Mouse (Mus musculus): Measurements from ENCODE around the gene Atp5j2. TPM values are rescaled to one million over a fixed set of nuclear protein-coding genes. Genes with fewer than 3 reads are reported as not detected.

Gene Atp5j2
- polyA plus RNA-seq, 1 experiment, result 643 TPM

DNA sequence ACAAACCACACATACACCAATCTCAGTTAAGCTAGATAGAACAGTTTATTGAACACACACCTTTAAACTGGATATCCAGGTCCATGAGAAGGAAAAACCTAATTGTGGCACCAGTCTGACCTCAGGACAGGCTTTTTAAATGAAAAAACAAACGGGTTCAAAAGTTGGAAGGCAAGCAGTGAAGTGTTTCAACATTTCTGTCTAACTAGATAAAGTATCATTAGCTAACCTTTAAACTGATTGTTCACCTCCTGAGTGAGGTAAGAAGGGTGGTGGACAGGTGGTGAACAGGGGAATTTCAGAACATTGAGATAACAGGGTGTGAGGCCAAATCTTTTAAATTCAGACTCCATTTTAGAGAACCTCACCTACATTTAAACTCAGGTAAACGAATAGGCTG, 34.6 kb upstream of the Atp5j2 start:
- Histone ChIP-seq H3K36me3 (ENCODE audit: control insufficient read depth, insufficient read depth) (no peaks in the 10 kb centered on the region), H3K4me3 (ENCODE audit: insufficient read depth, poor library complexity, severe bottlenecking) (no peak overlapping the region), H3K27me3 (ENCODE audit: control insufficient read depth, insufficient read depth, insufficient read length) (no peaks in the 10 kb centered on the region), H3K79me2 (ENCODE audit: control insufficient read depth, insufficient read depth) (peaks cover under 1% of the 10 kb centered on the region), H3ac (ENCODE audit: control insufficient read depth, insufficient read length, low read depth) (no peak overlapping the region), H3K79me3 (ENCODE audit: low read depth) (no peaks in the 10 kb centered on the region)
- TF ChIP-seq FOSL1 (IDR thresholded peaks at IDR 0.05; ENCODE audit: insufficient read depth, low read length, poor library complexity, severe bottlenecking) (no peak), USF1 (IDR thresholded peaks at IDR 0.05; ENCODE audit: low read depth) (no peak), MYOG (IDR thresholded peaks at IDR 0.05; ENCODE audit: control insufficient read depth, extremely low read depth, insufficient read length) (no peak), CEBPB (IDR thresholded peaks at IDR 0.05; ENCODE audit: low read depth) (no peak)

DNA sequence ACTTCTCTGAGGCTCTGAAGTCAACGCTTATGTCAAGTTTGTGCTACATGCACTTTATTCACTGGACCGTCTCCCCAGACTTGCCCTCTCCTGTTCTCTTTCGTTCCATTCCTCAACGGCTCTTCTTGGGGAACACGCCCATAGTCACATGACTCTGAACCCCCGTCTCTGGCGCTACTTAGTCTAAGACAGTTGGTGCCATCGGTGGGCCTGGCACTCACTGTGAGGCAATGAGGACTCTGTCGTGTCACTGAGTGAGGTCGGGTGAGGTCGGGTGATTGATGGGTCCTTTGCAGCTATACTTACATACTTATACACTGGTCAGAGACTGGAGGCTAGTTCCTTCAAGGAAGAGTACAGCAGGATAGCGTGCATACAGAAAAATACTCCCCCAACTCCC, 31.5 kb upstream of the Atp5j2 start:
- peaks cover 4% of the 10 kb centered on the region for H3K36me3 ChIP-seq (ENCODE audit: control insufficient read depth, insufficient read depth)
- H3K27me3 ChIP-seq (ENCODE audit: control insufficient read depth, insufficient read depth, insufficient read length), result no peaks in the 10 kb centered on the region
- H3K4me3 ChIP-seq (ENCODE audit: insufficient read depth, poor library complexity, severe bottlenecking), result no peak overlapping the region
- no peaks in the 10 kb centered on the region for H3K79me2 ChIP-seq (ENCODE audit: control insufficient read depth, insufficient read depth)
- no peaks in the 10 kb centered on the region for H3K79me3 ChIP-seq (ENCODE audit: low read depth)
- no peak overlapping the region for H3ac ChIP-seq (ENCODE audit: control insufficient read depth, insufficient read length, low read depth)
- no peak for TF ChIP-seq CEBPB (IDR thresholded peaks at IDR 0.05; ENCODE audit: low read depth)
- no peak for TF ChIP-seq MYOG (IDR thresholded peaks at IDR 0.05; ENCODE audit: control insufficient read depth, extremely low read depth, insufficient read length)
- TF ChIP-seq USF1 (IDR thresholded peaks at IDR 0.05; ENCODE audit: low read depth), result no peak
- TF ChIP-seq MYOD1 (IDR thresholded peaks at IDR 0.05; ENCODE audit: control insufficient read depth, insufficient read length, low read depth), result no peak
- no peak for TF ChIP-seq MAX (IDR thresholded peaks at IDR 0.05)
- TF ChIP-seq CTCF (IDR thresholded peaks at IDR 0.05; ENCODE audit: control insufficient read depth, insufficient read depth, insufficient read length), result no peak
- no peak for TF ChIP-seq FOSL1 (IDR thresholded peaks at IDR 0.05; ENCODE audit: insufficient read depth, low read length, poor library complexity, severe bottlenecking)

DNA sequence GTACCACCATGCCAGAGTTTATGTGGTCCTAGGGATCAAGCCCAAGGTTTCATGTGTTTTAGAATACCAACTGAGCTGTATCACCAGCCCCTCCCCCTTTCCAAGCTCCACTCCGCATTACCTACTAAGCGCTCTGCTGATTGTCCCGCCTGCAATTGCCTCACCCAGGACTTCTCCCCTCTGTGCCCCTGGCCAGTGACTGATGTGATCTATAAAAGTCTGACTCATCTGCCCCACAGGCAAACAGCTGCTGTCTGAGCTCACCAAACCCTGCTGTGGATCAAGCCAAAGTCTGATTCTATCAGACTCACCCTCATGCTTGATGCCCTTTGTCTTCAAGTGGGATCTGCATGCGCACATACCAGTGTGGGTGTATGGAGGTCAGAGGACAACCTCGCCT, 31.0 kb upstream of the Atp5j2 start:
- no peaks in the 10 kb centered on the region for H3K79me3 ChIP-seq (ENCODE audit: low read depth)
- peaks cover 4% of the 10 kb centered on the region for H3K36me3 ChIP-seq (ENCODE audit: control insufficient read depth, insufficient read depth)
- no peaks in the 10 kb centered on the region for H3K27me3 ChIP-seq (ENCODE audit: control insufficient read depth, insufficient read depth, insufficient read length)
- no peak for TF ChIP-seq CEBPB (IDR thresholded peaks at IDR 0.05; ENCODE audit: low read depth)
- no peak overlapping the region for H3K4me3 ChIP-seq (ENCODE audit: insufficient read depth, poor library complexity, severe bottlenecking)
- H3ac ChIP-seq (ENCODE audit: control insufficient read depth, insufficient read length, low read depth), result no peak overlapping the region
- H3K79me2 ChIP-seq (ENCODE audit: control insufficient read depth, insufficient read depth), result no peaks in the 10 kb centered on the region

DNA sequence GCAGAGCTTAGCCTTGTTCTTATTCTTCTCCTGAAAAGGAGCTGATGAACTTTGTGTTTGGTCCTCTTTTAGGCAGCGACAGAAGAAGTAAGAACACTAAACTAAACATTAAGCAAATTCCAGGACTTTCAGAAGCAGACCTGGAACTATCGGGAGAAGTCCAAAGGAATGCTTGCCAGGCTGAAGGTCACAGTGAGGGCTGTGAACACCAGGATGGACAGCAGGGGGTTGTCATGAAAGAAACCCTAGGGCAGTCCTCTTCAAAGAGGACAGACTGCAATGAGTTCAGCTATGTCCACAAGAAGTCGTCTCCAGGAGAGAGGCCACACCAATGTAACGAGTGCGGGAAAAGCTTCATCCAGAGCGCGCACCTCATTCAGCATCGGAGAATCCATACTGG, 28.1 kb upstream of the Atp5j2 start:
- H3K79me3 ChIP-seq (ENCODE audit: low read depth), result no peaks in the 10 kb centered on the region

DNA sequence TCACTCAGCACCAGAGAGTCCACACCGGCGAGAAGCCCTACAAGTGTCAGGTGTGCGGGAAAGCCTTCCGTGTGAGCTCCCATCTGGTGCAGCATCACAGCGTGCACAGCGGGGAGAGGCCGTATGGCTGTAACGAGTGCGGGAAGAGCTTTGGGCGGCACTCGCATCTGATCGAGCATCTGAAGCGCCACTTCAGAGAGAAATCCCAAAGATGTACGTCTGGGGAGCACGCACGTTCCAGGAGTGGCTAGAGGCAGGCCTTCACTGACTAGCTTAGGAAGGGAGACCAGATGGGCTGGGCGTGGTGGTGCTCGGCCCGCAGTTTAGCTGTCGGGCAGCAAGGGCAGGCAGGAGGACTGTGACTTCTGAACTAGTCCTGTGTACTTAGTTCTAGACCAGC, 26.8 kb upstream of the Atp5j2 start:
- no peak for TF ChIP-seq MYOG (IDR thresholded peaks at IDR 0.05; ENCODE audit: control insufficient read depth, extremely low read depth, insufficient read length)
- Histone ChIP-seq H3K4me3 (ENCODE audit: insufficient read depth, poor library complexity, severe bottlenecking) (no peak overlapping the region), H3K79me3 (ENCODE audit: low read depth) (no peaks in the 10 kb centered on the region), H3ac (ENCODE audit: control insufficient read depth, insufficient read length, low read depth) (no peak overlapping the region), H3K79me2 (ENCODE audit: control insufficient read depth, insufficient read depth) (no peaks in the 10 kb centered on the region), H3K27me3 (ENCODE audit: control insufficient read depth, insufficient read depth, insufficient read length) (no peaks in the 10 kb centered on the region), H3K36me3 (ENCODE audit: control insufficient read depth, insufficient read depth) (peaks cover 4% of the 10 kb centered on the region)

More for the DNA sequence above, 28.1 kb upstream of the Atp5j2 start:
- Histone ChIP-seq H3K79me2 (ENCODE audit: control insufficient read depth, insufficient read depth) (no peaks in the 10 kb centered on the region), H3K4me3 (ENCODE audit: insufficient read depth, poor library complexity, severe bottlenecking) (no peak overlapping the region), H3K36me3 (ENCODE audit: control insufficient read depth, insufficient read depth) (peaks cover 4% of the 10 kb centered on the region), H3K27me3 (ENCODE audit: control insufficient read depth, insufficient read depth, insufficient read length) (no peaks in the 10 kb centered on the region), H3ac (ENCODE audit: control insufficient read depth, insufficient read length, low read depth) (no peak overlapping the region)
- TF ChIP-seq MAX (IDR thresholded peaks at IDR 0.05) (no peak), MYOG (IDR thresholded peaks at IDR 0.05; ENCODE audit: control insufficient read depth, extremely low read depth, insufficient read length) (no peak), CEBPB (IDR thresholded peaks at IDR 0.05; ENCODE audit: low read depth) (no peak), FOSL1 (IDR thresholded peaks at IDR 0.05; ENCODE audit: insufficient read depth, low read length, poor library complexity, severe bottlenecking) (no peak), CTCF (IDR thresholded peaks at IDR 0.05; ENCODE audit: control insufficient read depth, insufficient read depth, insufficient read length) (no peak), MYOD1 (IDR thresholded peaks at IDR 0.05; ENCODE audit: control insufficient read depth, insufficient read length, low read depth) (no peak), USF1 (IDR thresholded peaks at IDR 0.05; ENCODE audit: low read depth) (no peak)

DNA sequence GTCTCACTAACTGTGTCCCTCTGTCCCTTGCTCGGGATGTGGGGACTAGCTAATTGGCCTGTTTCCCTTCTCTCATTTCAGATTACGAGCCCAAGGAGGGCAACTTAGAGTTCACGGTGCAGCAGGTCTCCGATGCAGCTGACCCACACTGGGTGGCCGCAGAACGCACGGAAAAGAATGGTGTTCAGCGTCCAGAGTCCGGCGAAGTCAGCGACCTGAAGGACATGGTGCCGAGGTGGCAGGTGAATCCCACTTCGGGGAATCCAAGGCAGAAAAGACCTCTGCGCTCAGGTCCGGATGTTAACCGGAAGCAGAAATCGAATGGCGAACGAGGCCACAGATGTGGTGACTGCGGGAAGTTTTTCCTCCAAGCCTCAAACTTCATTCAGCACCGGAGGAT, 26.3 kb upstream of the Atp5j2 start:
- Histone ChIP-seq H3K27me3 (ENCODE audit: control insufficient read depth, insufficient read depth, insufficient read length) (no peaks in the 10 kb centered on the region), H3K79me2 (ENCODE audit: control insufficient read depth, insufficient read depth) (no peaks in the 10 kb centered on the region), H3ac (ENCODE audit: control insufficient read depth, insufficient read length, low read depth) (no peak overlapping the region), H3K36me3 (ENCODE audit: control insufficient read depth, insufficient read depth) (peaks cover 4% of the 10 kb centered on the region), H3K79me3 (ENCODE audit: low read depth) (no peaks in the 10 kb centered on the region), H3K4me3 (ENCODE audit: insufficient read depth, poor library complexity, severe bottlenecking) (no peak overlapping the region)
- TF ChIP-seq MYOD1 (IDR thresholded peaks at IDR 0.05; ENCODE audit: control insufficient read depth, insufficient read length, low read depth) (no peak), MYOG (IDR thresholded peaks at IDR 0.05; ENCODE audit: control insufficient read depth, extremely low read depth, insufficient read length) (no peak), CTCF (IDR thresholded peaks at IDR 0.05; ENCODE audit: control insufficient read depth, insufficient read depth, insufficient read length) (no peak), FOSL1 (IDR thresholded peaks at IDR 0.05; ENCODE audit: insufficient read depth, low read length, poor library complexity, severe bottlenecking) (no peak), USF1 (IDR thresholded peaks at IDR 0.05; ENCODE audit: low read depth) (no peak), MAX (IDR thresholded peaks at IDR 0.05) (no peak), CEBPB (IDR thresholded peaks at IDR 0.05; ENCODE audit: low read depth) (no peak)

Data from C2C12 (cell line).